Mouse (Mus musculus) G1E (cell line): ENCODE measurements at regions not wholly inside any gene's neighbourhood (a gene's known extent, or its start where the extent isn't known, plus 50 kb on each side); places are given as distances from the start of the nearest gene placed in this dataset.
A peak's percentile ranks its signal among the peaks of the same experiment; 100 is the strongest.

Experiments used
- ATAC-seq: 2 replicates; pipeline ENCODE4 v1.8.0; 2016; ENCODE audit warnings: mild to moderate bottlenecking; ENCODE audit not compliant: insufficient number of reproducible peaks, poor library complexity, low FRiP score, severe bottlenecking; ENCODE audit errors: extremely low read depth
- DNase-seq: peaks from one replicate; pipeline ENCODE4 v3.0.0; 2012; ENCODE audit warnings: low spot score
- H3K27me3 ChIP-seq: 2 replicates; pipeline ENCODE4 v1.6.1; 2012; ENCODE audit warnings: mild to moderate bottlenecking, low read length, inconsistent platforms; ENCODE audit not compliant: insufficient read depth
- H3K36me3 ChIP-seq: replicated peaks from 2 replicates; pipeline ENCODE3; 2012; ENCODE audit warnings: mild to moderate bottlenecking, inconsistent platforms
- H3K4me1 ChIP-seq: 2 replicates; pipeline ENCODE4 v1.6.1; 2012; ENCODE audit warnings: low read depth, low read length, inconsistent platforms, mixed read lengths; ENCODE audit not compliant: insufficient read depth
- H3K4me3 ChIP-seq: 2 replicates; pipeline ENCODE4 v1.5.1; 2012; ENCODE audit warnings: low read depth, mild to moderate bottlenecking, inconsistent platforms, low read length, moderate library complexity, mixed read lengths
- H3K9me3 ChIP-seq: replicated peaks from 2 replicates; pipeline ENCODE4 v1.6.1; 2012; ENCODE audit warnings: inconsistent platforms
- CTCF ChIP-seq: IDR thresholded peaks from 2 replicates; pipeline ENCODE4 v1.5.1; 2012; ENCODE audit warnings: low read depth, low read length, inconsistent platforms, mixed read lengths
- GATA1 ChIP-seq: IDR thresholded peaks from 2 replicates; pipeline ENCODE4 v1.6.1; 2012; ENCODE audit warnings: borderline replicate concordance, low read length, inconsistent platforms, mixed read lengths
- GATA2 ChIP-seq: IDR thresholded peaks from 2 replicates; pipeline ENCODE4 v1.6.1; 2012; ENCODE audit warnings: low read depth, low read length, inconsistent platforms, borderline replicate concordance
- POLR2AphosphoS5 ChIP-seq: IDR thresholded peaks from 2 replicates; pipeline ENCODE4 v1.6.1; 2012; ENCODE audit warnings: low read depth, low read length, inconsistent platforms; ENCODE audit not compliant: insufficient replicate concordance
- TAL1 ChIP-seq: conservative IDR thresholded peaks from 2 replicates; pipeline ENCODE4 v1.6.1; 2012; ENCODE audit warnings: low read depth, low read length, inconsistent platforms, mixed read lengths

DNA sequence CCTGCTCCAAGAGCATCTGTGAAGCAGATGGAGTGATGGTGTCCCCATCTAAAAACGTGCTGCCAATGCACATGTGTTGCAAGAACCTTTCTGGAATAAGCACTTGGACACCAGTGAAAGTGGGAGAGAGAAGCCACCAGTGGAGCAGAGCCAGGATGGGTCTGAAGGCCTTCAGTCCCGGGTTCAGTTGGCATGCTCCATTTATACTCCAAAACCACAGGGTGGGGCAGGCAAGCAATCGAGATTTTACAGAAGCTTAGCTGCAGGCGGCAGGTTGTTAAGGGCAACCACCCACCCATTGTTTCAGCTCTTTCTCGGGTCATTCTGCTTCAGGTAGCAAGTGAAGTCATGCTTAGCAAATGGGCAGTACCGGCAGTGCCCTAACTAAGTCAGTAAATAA, 51.8 kb upstream of the Sv2b start:
- TF ChIP-seq GATA1 = no peak
- no peak for TF ChIP-seq POLR2AphosphoS5
- no peak for TF ChIP-seq TAL1
- TF ChIP-seq CTCF = no peak
- TF ChIP-seq GATA2 = no peak
- no peaks in the 10 kb centered on the region for H3K4me1 ChIP-seq
- no peaks in the 10 kb centered on the region for H3K9me3 ChIP-seq
- no peak for DNase-seq
- no peaks in the 10 kb centered on the region for H3K36me3 ChIP-seq
- ATAC-seq = no peak
- H3K27me3 ChIP-seq = no peaks in the 10 kb centered on the region
- no peak overlapping the region for H3K4me3 ChIP-seq

DNA sequence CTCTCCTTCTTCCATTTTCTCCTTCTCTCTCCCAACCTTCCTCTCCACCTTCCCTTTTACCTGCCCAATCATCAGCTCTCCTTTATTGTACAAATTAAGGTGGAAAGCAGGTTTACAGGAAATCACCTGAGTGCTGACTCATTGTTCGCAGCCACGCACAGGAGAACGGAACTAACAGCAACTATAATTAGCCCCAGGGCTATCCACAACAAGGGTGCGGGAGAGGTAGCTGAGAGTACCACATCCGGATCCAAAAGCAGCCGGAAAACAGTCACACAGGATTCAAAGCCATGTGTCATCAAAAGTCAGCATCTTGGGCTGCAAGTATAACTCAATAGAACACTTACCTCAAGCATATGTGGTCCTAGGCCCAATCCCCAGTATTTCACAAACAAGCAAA, 53.5 kb upstream of the Sv2b start:
- Histone ChIP-seq H3K4me3 (no peak overlapping the region), H3K27me3 (no peaks in the 10 kb centered on the region), H3K4me1 (no peaks in the 10 kb centered on the region), H3K9me3 (no peaks in the 10 kb centered on the region), H3K36me3 (no peaks in the 10 kb centered on the region)
- TF ChIP-seq GATA1 = no peak
- TF ChIP-seq TAL1 = no peak
- TF ChIP-seq POLR2AphosphoS5 = no peak
- TF ChIP-seq CTCF = no peak
- TF ChIP-seq GATA2 = no peak
- DNase-seq (no peak), ATAC-seq (no peak)

DNA sequence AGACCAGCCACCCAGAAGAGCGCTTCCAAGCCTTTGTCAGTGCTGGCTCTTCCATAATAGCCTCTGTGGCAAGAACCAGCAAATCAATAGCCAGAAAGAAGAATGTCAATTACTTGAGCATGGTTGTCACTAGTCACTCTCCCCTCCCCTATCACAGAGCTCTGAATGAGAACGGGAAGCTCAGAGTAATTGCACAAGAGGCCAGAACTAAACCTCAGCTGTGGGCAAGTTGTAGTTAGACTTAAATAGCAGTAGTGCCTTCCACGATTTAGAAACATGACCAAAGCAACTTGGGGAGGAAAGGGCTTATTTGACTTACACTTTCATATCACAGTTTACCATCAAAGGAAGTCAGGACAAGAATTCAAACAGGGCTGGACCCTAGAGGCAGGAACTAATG, 56.4 kb upstream of the Sv2b start:
- no peak for ATAC-seq
- Histone ChIP-seq H3K36me3 (no peaks in the 10 kb centered on the region), H3K27me3 (no peaks in the 10 kb centered on the region), H3K9me3 (no peaks in the 10 kb centered on the region), H3K4me3 (no peak overlapping the region), H3K4me1 (no peaks in the 10 kb centered on the region)
- DNase-seq = no peak
- TF ChIP-seq GATA2 (no peak), GATA1 (no peak), TAL1 (no peak), CTCF (no peak), POLR2AphosphoS5 (no peak)

DNA sequence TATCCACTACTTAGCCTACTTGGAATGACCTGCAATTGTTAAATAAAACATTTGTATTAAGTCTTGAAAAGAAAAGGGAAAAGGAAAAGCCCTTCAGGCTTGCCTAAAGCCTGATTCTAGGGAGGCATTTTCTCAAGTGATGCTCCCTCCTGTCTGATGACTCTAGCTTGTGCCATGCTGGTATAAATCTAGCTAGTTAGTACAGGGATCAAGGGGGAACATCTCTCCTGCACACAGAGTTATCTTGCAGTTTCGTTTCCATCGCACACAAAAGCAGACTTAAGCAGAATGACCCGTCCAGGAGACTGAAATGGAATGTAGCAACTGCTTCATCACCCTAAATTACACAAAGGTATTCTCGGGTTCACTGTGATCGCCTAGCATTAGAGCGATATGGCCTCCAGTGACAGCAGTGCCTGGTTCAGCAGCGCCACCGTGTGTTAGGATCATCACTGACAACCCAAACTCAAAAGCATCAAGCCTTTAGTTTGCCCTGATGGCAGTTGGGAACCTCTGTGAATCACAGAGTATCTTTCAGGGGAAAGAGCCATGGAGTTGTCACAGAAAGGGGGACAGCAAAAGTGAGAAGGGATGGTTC, 57.3 kb upstream of the Sv2b start:
- ATAC-seq (peak; percentile 40; the same call in 1 of the 2 replicates), DNase-seq (no peak)
- Histone ChIP-seq H3K4me3 (no peak overlapping the region), H3K4me1 (no peaks in the 10 kb centered on the region), H3K9me3 (no peaks in the 10 kb centered on the region), H3K36me3 (no peaks in the 10 kb centered on the region), H3K27me3 (no peaks in the 10 kb centered on the region)
- TF ChIP-seq GATA1 = no peak
- peak; percentile 47 for TF ChIP-seq CTCF
- TF ChIP-seq GATA2 = no peak
- no peak for TF ChIP-seq POLR2AphosphoS5
- no peak for TF ChIP-seq TAL1

DNA sequence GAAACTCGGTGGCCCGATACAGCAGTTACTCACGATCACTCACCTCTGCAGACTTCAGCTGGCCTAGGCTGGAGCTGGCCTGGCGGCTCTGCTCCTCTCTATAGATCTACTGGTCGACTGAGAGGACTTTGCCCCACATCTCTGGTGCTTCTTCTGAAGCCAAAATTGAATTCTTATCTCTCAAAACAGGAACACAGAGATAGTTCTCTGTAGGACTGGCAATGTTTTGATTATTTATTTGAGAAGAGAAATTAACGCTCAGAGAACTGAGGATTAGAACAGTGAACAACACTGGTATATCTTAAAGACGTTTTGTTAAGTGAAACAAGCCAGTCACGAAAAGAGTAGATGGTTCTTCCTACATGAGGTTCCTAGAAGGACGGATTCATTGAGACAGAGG, 59.3 kb upstream of the Sv2b start:
- Histone ChIP-seq H3K36me3 (no peaks in the 10 kb centered on the region), H3K27me3 (no peaks in the 10 kb centered on the region), H3K9me3 (no peaks in the 10 kb centered on the region), H3K4me1 (no peaks in the 10 kb centered on the region), H3K4me3 (no peak overlapping the region)
- no peak for TF ChIP-seq CTCF
- TF ChIP-seq GATA2 = no peak
- TF ChIP-seq POLR2AphosphoS5 = no peak
- TF ChIP-seq TAL1 = no peak
- no peak for TF ChIP-seq GATA1
- ATAC-seq (no peak), DNase-seq (no peak)

DNA sequence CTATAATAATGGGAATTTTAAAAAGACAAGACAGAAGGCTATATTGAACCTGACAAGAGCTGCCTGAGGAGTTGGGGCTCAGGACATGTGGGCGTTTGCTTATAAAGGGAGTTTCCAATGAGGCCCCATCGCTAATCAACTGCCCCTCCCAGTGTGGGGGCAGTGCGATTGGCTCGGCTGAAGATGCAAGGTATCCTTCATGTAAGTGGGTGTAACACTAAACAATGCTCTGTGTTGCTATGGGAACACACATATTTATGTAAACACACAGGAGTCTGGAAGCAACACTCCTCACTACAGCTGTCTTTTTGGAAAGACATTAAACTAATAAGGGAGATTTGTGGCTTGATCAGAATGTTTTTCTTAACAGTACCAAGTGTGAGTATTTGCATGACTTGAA, 60.3 kb upstream of the Sv2b start:
- ATAC-seq (no peak), DNase-seq (no peak)
- Histone ChIP-seq H3K4me3 (no peak overlapping the region), H3K4me1 (no peaks in the 10 kb centered on the region), H3K27me3 (no peaks in the 10 kb centered on the region), H3K36me3 (no peaks in the 10 kb centered on the region), H3K9me3 (no peaks in the 10 kb centered on the region)
- TF ChIP-seq POLR2AphosphoS5 = no peak
- no peak for TF ChIP-seq TAL1
- no peak for TF ChIP-seq GATA1
- TF ChIP-seq CTCF = no peak
- no peak for TF ChIP-seq GATA2
